Mouse (Mus musculus) heart, adult 2 months (tissue): ENCODE data around the gene Glrx2. TPM values are rescaled to one million over a fixed set of nuclear protein-coding genes. Genes with fewer than 3 reads are reported as not detected.
"Not testable (repeated sequence)": the region's sequence is repeated elsewhere in the genome, so short reads cannot be mapped to it uniquely, and the experiment has no call there.

Experiments used
- DNase-seq, 2 experiments: peaks; one replicate each; pipeline ENCODE4 v3.0.0; 2021
- H3K27ac ChIP-seq: fragments of 200-600 bp; 2 replicates; pipeline ENCODE4 v1.8.1; 2022
- H3K27me3 ChIP-seq: fragments of 200-500 bp; 2 replicates; pipeline ENCODE4 v1.6.1; 2012; ENCODE audit warnings: mild to moderate bottlenecking, low read length, inconsistent platforms, mixed read lengths; ENCODE audit not compliant: control insufficient read depth, insufficient read depth
- H3K36me3 ChIP-seq: fragments of 200-500 bp; 2 replicates; pipeline ENCODE4 v1.6.1; 2012; ENCODE audit warnings: low read length, inconsistent platforms; ENCODE audit not compliant: control insufficient read depth, insufficient read depth
- H3K4me1 ChIP-seq: fragments of 200-500 bp; 2 replicates; pipeline ENCODE4 v1.6.1; 2011; ENCODE audit warnings: low read length; ENCODE audit not compliant: control insufficient read depth, insufficient read depth
- H3K4me3 ChIP-seq: fragments of 200-600 bp; 2 replicates; pipeline ENCODE4 v1.8.1; 2022
- H3K79me2 ChIP-seq: fragments of 200-500 bp; replicated peaks from 2 replicates; pipeline ENCODE4 v1.6.1; 2012; ENCODE audit warnings: mild to moderate bottlenecking, inconsistent platforms, low read length, moderate library complexity, mixed read lengths; ENCODE audit not compliant: control insufficient read depth, insufficient read depth
- H3K9ac ChIP-seq: fragments of 200-500 bp; 2 replicates; pipeline ENCODE4 v1.6.1; 2012; ENCODE audit warnings: low read depth, mild to moderate bottlenecking, control low read depth, inconsistent platforms, low read length, mixed read lengths
- CTCF ChIP-seq: fragments of 200-600 bp; IDR thresholded peaks from 2 replicates; pipeline ENCODE4 v1.8.1; 2022; ENCODE audit warnings: antibody characterized with exemption, mild to moderate bottlenecking, moderate library complexity
- EP300 ChIP-seq: fragments of 200-500 bp; IDR thresholded peaks from 2 replicates; pipeline ENCODE4 v1.6.1; 2011; ENCODE audit warnings: low read depth, low read length, control low read depth; ENCODE audit not compliant: insufficient read depth
- POLR2A ChIP-seq: fragments of 200-500 bp; IDR thresholded peaks from 2 replicates; pipeline ENCODE4 v1.6.1; 2011; ENCODE audit warnings: mild to moderate bottlenecking, low read depth, low read length, control low read depth; ENCODE audit not compliant: insufficient read depth
- WGBS: fragments of 180-500 bp; shearing (Covaris S2); methylation state at CpG from one replicate; pipeline ENCODE4 v1.1.7; 2018; 5-methylcytosine and 5-hydroxymethylcytosine counted together
- intact Hi-C: fragments of 180-260 bp; cut with DNase I; formaldehyde crosslinking; loops from one replicate; pipeline ENCODE4 v1.15.1; 2025
- long read RNA-seq: library from polyadenylated mRNA; stranded (forward); transcript quantifications from one replicate; pipeline ENCODE4 v2.0.0, GENCODE M21; 2021
- polyA plus RNA-seq: library from polyadenylated mRNA; depleted of rRNA; stranded (reverse); fragments of >200 nt; gene quantifications from 2 replicates; pipeline ENCODE4 v1.2.3, GENCODE M21; 2012; rRNA removed
- total RNA-seq, 2 experiments: library from RNA; stranded (reverse); gene quantifications; 2 replicates each; pipeline ENCODE4 v1.2.3; 2021

The Glrx2 gene
- total RNA-seq (10 to 100 TPM; 68.6 to 77.1 TPM), polyA plus RNA-seq (18.2 and 33.0 TPM in 2 replicates)
- long read RNA-seq, transcript Glrx2-210 (4 exons, 3,337 nt) = major isoform, 59 of 63 reads
- long read RNA-seq, partial matches to known transcripts = 1 of 63 reads
- long read RNA-seq, other reads (novel, unspliced or antisense) = 2 of 63 reads

GRCm38 (mm10) chr1:143716038-143716437 is at the start of gene Glrx2:
Gene Glrx2 (plus strand): TSS chr1:143716338.
- H3K27me3 ChIP-seq, H3K36me3 ChIP-seq, H3K79me2 ChIP-seq, intact Hi-C loops, H3K4me1 ChIP-seq, H3K27ac ChIP-seq, H3K4me3 ChIP-seq, DNase-seq, H3K9ac ChIP-seq: not testable (repeated sequence)
- no CpG with 5 or more reads among the region's 2 CpGs for WGBS

GRCm38 (mm10) chr1:143675734-143676361 is 40.3 kb upstream of the Glrx2 start:
- H3K4me1 ChIP-seq = no peaks in the 10 kb centered on the region
- WGBS = 81% methylated on average over 4 of the region's 4 CpGs
- H3K4me3 ChIP-seq = no peak overlapping the region
- TF ChIP-seq POLR2A (no peak), CTCF (peak; percentile 59)
- H3K27me3 ChIP-seq = no peaks in the 10 kb centered on the region
- H3K9ac ChIP-seq = no peak overlapping the region
- intact Hi-C loops = loop anchor here (10.0 kb wide), 1 partner anchor 371 kb away; no protein-coding TSS in a partner anchor
- H3K36me3 ChIP-seq = peaks cover under 1% of the 10 kb centered on the region; the same call in 1 of the 2 replicates
- no peak for DNase-seq
- no peaks in the 10 kb centered on the region; the same call in 1 of the 2 replicates for H3K79me2 ChIP-seq
- no peak overlapping the region for H3K27ac ChIP-seq

GRCm38 (mm10) chr1:143681108-143681507 is 35.0 kb upstream of the Glrx2 start:
- no peak overlapping the region for H3K4me3 ChIP-seq
- no peaks in the 10 kb centered on the region for H3K4me1 ChIP-seq
- TF ChIP-seq EP300 (no peak), CTCF (no peak), POLR2A (no peak)
- intact Hi-C loops = no loop called here
- no peak overlapping the region for H3K27ac ChIP-seq
- H3K36me3 ChIP-seq = peaks cover 2% of the 10 kb centered on the region
- 68% methylated on average over 5 of the region's 5 CpGs for WGBS
- no peaks in the 10 kb centered on the region for H3K27me3 ChIP-seq
- peak; percentile 30 to 61 for DNase-seq
- no peak overlapping the region for H3K9ac ChIP-seq
- H3K79me2 ChIP-seq = no peaks in the 10 kb centered on the region

GRCm38 (mm10) chr1:143684849-143685248 is 31.3 kb upstream of the Glrx2 start:
- no peak for TF ChIP-seq EP300
- no peaks in the 10 kb centered on the region for H3K79me2 ChIP-seq
- peaks cover 2% of the 10 kb centered on the region for H3K36me3 ChIP-seq
- no peaks in the 10 kb centered on the region for H3K27me3 ChIP-seq
- H3K4me3 ChIP-seq = no peak overlapping the region
- H3K9ac ChIP-seq = no peak overlapping the region
- 85% methylated on average over 3 of the region's 3 CpGs for WGBS
- intact Hi-C loops = no loop called here
- H3K4me1 ChIP-seq = no peaks in the 10 kb centered on the region
- DNase-seq = no peak
- no peak overlapping the region for H3K27ac ChIP-seq

- no peak for DNase-seq
- no peaks in the 10 kb centered on the region; the same call in 1 of the 2 replicates for H3K79me2 ChIP-seq
- no peaks in the 10 kb centered on the region for H3K27me3 ChIP-seq
- no peak for TF ChIP-seq EP300
- peak overlapping the region; percentile 91 for H3K4me3 ChIP-seq
- H3K9ac ChIP-seq = peak overlapping the region; percentile 97
- peak overlapping the region; percentile 90 for H3K27ac ChIP-seq
- no peaks in the 10 kb centered on the region; the same call in 1 of the 2 replicates for H3K4me1 ChIP-seq
- WGBS = 0% methylated on average over 13 of the region's 13 CpGs
- peaks cover 14% of the 10 kb centered on the region for H3K36me3 ChIP-seq
- intact Hi-C loops = loop anchor here (1.0 to 5.0 kb wide), 3 partner anchors 38 to 306 kb away; partner anchors contain the start of genes Trove2 and Uchl5
Observed at GRCm38 (mm10) chr1:143701736-143702135, 14.4 kb upstream of the Glrx2 start.

- H3K36me3 ChIP-seq = peaks cover 11% of the 10 kb centered on the region
- DNase-seq = no peak
- TF ChIP-seq EP300 = no peak
- no peak for TF ChIP-seq CTCF
- TF ChIP-seq POLR2A = no peak
- no peaks in the 10 kb centered on the region; the same call in 1 of the 2 replicates for H3K79me2 ChIP-seq
- H3K27me3 ChIP-seq = no peaks in the 10 kb centered on the region
- intact Hi-C loops = loop anchor here (1.0 to 5.0 kb wide), 3 partner anchors 37 to 305 kb away; partner anchors contain the start of genes Trove2 and Uchl5
- H3K4me1 ChIP-seq = no peaks in the 10 kb centered on the region; the same call in 1 of the 2 replicates
- under 1% methylated on average over 45 of the region's 48 CpGs for WGBS
- H3K4me3 ChIP-seq = peak overlapping the region; percentile 91
- H3K27ac ChIP-seq = peak overlapping the region; percentile 90
- peak overlapping the region; percentile 97 for H3K9ac ChIP-seq
Observed at GRCm38 (mm10) chr1:143702141-143702740, 13.9 kb upstream of the Glrx2 start.
